Mouse (Mus musculus) kidney, embryonic 14.5 days (tissue): Measurements from ENCODE around the gene Gpr132. TPM values are rescaled to one million over a fixed set of nuclear protein-coding genes. Genes with fewer than 3 reads are reported as not detected.

ENCODE experiments used
- ATAC-seq: fragments of 200-750 bp; cut with Nextera tagmentation; 2 replicates; pipeline ENCODE4 v1.8.0; 2017; ENCODE audit warnings: moderate number of reproducible peaks, mild to moderate bottlenecking, moderate TSS enrichment, moderate library complexity; ENCODE audit not compliant: low FRiP score, low TSS enrichment
- H3K27ac ChIP-seq: fragments of 300-500 bp; sonication (generic); 2 replicates; pipeline ENCODE4 v1.5.1; 2014; ENCODE audit warnings: low read depth, mild to moderate bottlenecking, low read length, moderate library complexity, mixed read lengths
- H3K27me3 ChIP-seq: fragments of 300-500 bp; sonication (generic); 2 replicates; pipeline ENCODE4 v1.6.1; 2014; ENCODE audit warnings: mild to moderate bottlenecking, low read length; ENCODE audit not compliant: control insufficient read depth, insufficient read depth
- H3K36me3 ChIP-seq: fragments of 300-500 bp; sonication (generic); 2 replicates; pipeline ENCODE4 v1.6.1; 2014; ENCODE audit warnings: low read length, mixed read lengths; ENCODE audit not compliant: control insufficient read depth, insufficient read depth
- H3K4me1 ChIP-seq: fragments of 300-500 bp; sonication (generic); 2 replicates; pipeline ENCODE4 v1.6.1; 2014; ENCODE audit warnings: low read length, mixed read lengths; ENCODE audit not compliant: control insufficient read depth, insufficient read depth
- H3K4me2 ChIP-seq: fragments of 300-500 bp; sonication (generic); replicated peaks from 2 replicates; pipeline ENCODE4 v1.6.1; 2014; ENCODE audit warnings: low read depth, mild to moderate bottlenecking, low read length
- H3K4me3 ChIP-seq: fragments of 300-500 bp; sonication (generic); 2 replicates; pipeline ENCODE4 v1.5.1; 2014; ENCODE audit warnings: mild to moderate bottlenecking, low read length
- H3K9ac ChIP-seq: fragments of 300-500 bp; sonication (generic); 2 replicates; pipeline ENCODE4 v1.6.1; 2014; ENCODE audit warnings: low read depth, mild to moderate bottlenecking, low read length, moderate library complexity
- H3K9me3 ChIP-seq: fragments of 300-500 bp; sonication (generic); 2 replicates; pipeline ENCODE4 v1.6.1; 2016; ENCODE audit warnings: low read length; ENCODE audit not compliant: control insufficient read depth
- WGBS: fragments of 180-500 bp; shearing (Covaris S2); extraction: QIAGEN DNeasy Blood & Tissue Kit; methylation state at CpG from one replicate; pipeline ENCODE4 v1.1.7; 2014; 5-methylcytosine and 5-hydroxymethylcytosine counted together
- polyA plus RNA-seq: library from polyadenylated mRNA; unstranded; fragments of >200 nt; fragmentation: Nextera tagmentation; extraction: Ambion mirVana; gene quantifications from 2 replicates; pipeline ENCODE4 v1.2.1, GENCODE M21; 2014

The Gpr132 gene
- polyA plus RNA-seq, 1 experiment from 2014 or later = 0.27 TPM

GRCm38 (mm10) chr12:112905001-112905400 is 37.0 kb upstream of the Gpr132 start:
- Histone ChIP-seq H3K4me1 (no peaks in the 10 kb centered on the region), H3K4me2 (no peak overlapping the region), H3K9ac (no peak overlapping the region), H3K27me3 (no peaks in the 10 kb centered on the region), H3K9me3 (no peaks in the 10 kb centered on the region), H3K36me3 (no peaks in the 10 kb centered on the region), H3K27ac (no peak overlapping the region), H3K4me3 (no peak overlapping the region)
- no peak for ATAC-seq
- WGBS = 86% methylated on average over 5 of the region's 5 CpGs

- Histone ChIP-seq H3K4me3 (no peak overlapping the region), H3K27me3 (no peaks in the 10 kb centered on the region), H3K36me3 (no peaks in the 10 kb centered on the region), H3K4me1 (no peaks in the 10 kb centered on the region), H3K9me3 (no peaks in the 10 kb centered on the region), H3K27ac (no peak overlapping the region), H3K9ac (no peak overlapping the region), H3K4me2 (no peak overlapping the region)
- WGBS = 39% methylated on average over 8 of the region's 8 CpGs
- peak; percentile 7; the same call in 1 of the 2 replicates for ATAC-seq
Observed at GRCm38 (mm10) chr12:112903941-112904340, 35.9 kb upstream of the Gpr132 start.

- H3K36me3 ChIP-seq = no peaks in the 10 kb centered on the region
- H3K9me3 ChIP-seq = no peaks in the 10 kb centered on the region
- 82% methylated on average over 9 of the region's 9 CpGs for WGBS
- no peak overlapping the region for H3K4me2 ChIP-seq
- H3K27ac ChIP-seq = no peak overlapping the region
- peaks cover 9% of the 10 kb centered on the region for H3K4me1 ChIP-seq
- no peak overlapping the region for H3K4me3 ChIP-seq
- H3K27me3 ChIP-seq = peaks cover 4% of the 10 kb centered on the region; the same call in 1 of the 2 replicates
- no peak for ATAC-seq
- no peak overlapping the region for H3K9ac ChIP-seq
Observed at GRCm38 (mm10) chr12:112900641-112901040, 32.6 kb upstream of the Gpr132 start.

- H3K4me3 ChIP-seq = no peak overlapping the region
- H3K9me3 ChIP-seq = no peaks in the 10 kb centered on the region
- H3K4me2 ChIP-seq = no peak overlapping the region
- peaks cover 9% of the 10 kb centered on the region for H3K4me1 ChIP-seq
- H3K27me3 ChIP-seq = peaks cover 7% of the 10 kb centered on the region
- no peak overlapping the region for H3K27ac ChIP-seq
- no peak for ATAC-seq
- no peaks in the 10 kb centered on the region for H3K36me3 ChIP-seq
- WGBS = 51% methylated on average over 4 of the region's 4 CpGs
- no peak overlapping the region for H3K9ac ChIP-seq
Observed at GRCm38 (mm10) chr12:112898960-112899359, 30.9 kb upstream of the Gpr132 start.

- Histone ChIP-seq H3K27ac (no peak overlapping the region), H3K27me3 (peaks cover 7% of the 10 kb centered on the region), H3K36me3 (no peaks in the 10 kb centered on the region), H3K9me3 (no peaks in the 10 kb centered on the region), H3K4me3 (no peak overlapping the region), H3K4me2 (no peak overlapping the region), H3K9ac (no peak overlapping the region), H3K4me1 (peaks cover 9% of the 10 kb centered on the region)
- no peak for ATAC-seq
- 53% methylated on average over 12 of the region's 12 CpGs for WGBS
Observed at GRCm38 (mm10) chr12:112898351-112898750, 30.3 kb upstream of the Gpr132 start.

- H3K4me3 ChIP-seq = no peak overlapping the region
- H3K4me2 ChIP-seq = no peak overlapping the region; the same call in 1 of the 2 replicates
- 21% methylated on average over 16 of the region's 16 CpGs for WGBS
- H3K36me3 ChIP-seq = no peaks in the 10 kb centered on the region
- H3K27me3 ChIP-seq = peaks cover 7% of the 10 kb centered on the region
- no peak overlapping the region for H3K9ac ChIP-seq
- H3K27ac ChIP-seq = peak overlapping the region; percentile 4; the same call in 1 of the 2 replicates
- H3K9me3 ChIP-seq = no peaks in the 10 kb centered on the region
- ATAC-seq = peak; percentile 88
- H3K4me1 ChIP-seq = peaks cover 9% of the 10 kb centered on the region
Observed at GRCm38 (mm10) chr12:112897522-112898212, 29.6 kb upstream of the Gpr132 start.

- no peak overlapping the region for H3K4me2 ChIP-seq
Observed at GRCm38 (mm10) chr12:112894969-112895368, 26.9 kb upstream of the Gpr132 start.

GRCm38 (mm10) chr12:112894303-112894884 is 26.4 kb upstream of the Gpr132 start:
- Histone ChIP-seq H3K9me3 (no peaks in the 10 kb centered on the region), H3K4me2 (no peak overlapping the region), H3K9ac (no peak overlapping the region), H3K27ac (no peak overlapping the region), H3K27me3 (peaks cover 7% of the 10 kb centered on the region), H3K36me3 (no peaks in the 10 kb centered on the region), H3K4me3 (no peak overlapping the region), H3K4me1 (peaks cover 9% of the 10 kb centered on the region)
- 61% methylated on average over 11 of the region's 11 CpGs for WGBS
- ATAC-seq = no peak

More at GRCm38 (mm10) chr12:112894969-112895368, 26.9 kb upstream of the Gpr132 start:
- H3K27ac ChIP-seq = no peak overlapping the region
- no peak overlapping the region for H3K4me3 ChIP-seq
- WGBS = 63% methylated on average over 4 of the region's 4 CpGs
- no peaks in the 10 kb centered on the region for H3K36me3 ChIP-seq
- ATAC-seq = no peak
- peaks cover 9% of the 10 kb centered on the region for H3K4me1 ChIP-seq
- no peaks in the 10 kb centered on the region for H3K9me3 ChIP-seq
- no peak overlapping the region for H3K9ac ChIP-seq
- peaks cover 7% of the 10 kb centered on the region for H3K27me3 ChIP-seq

GRCm38 (mm10) chr12:112885465-112885864 is 17.4 kb upstream of the Gpr132 start:
- WGBS = 45% methylated on average over 7 of the region's 7 CpGs
- Histone ChIP-seq H3K9me3 (peaks cover 5% of the 10 kb centered on the region; the same call in 1 of the 2 replicates), H3K9ac (no peak overlapping the region), H3K27ac (no peak overlapping the region), H3K36me3 (no peaks in the 10 kb centered on the region), H3K4me1 (no peaks in the 10 kb centered on the region), H3K27me3 (no peaks in the 10 kb centered on the region), H3K4me3 (no peak overlapping the region), H3K4me2 (no peak overlapping the region)
- no peak for ATAC-seq
